Mouse (Mus musculus) urinary bladder, postnatal 10 days (tissue): Measurements from ENCODE around the gene Rmnd5b.
"Not testable (repeated sequence)": the region's sequence is repeated elsewhere in the genome, so short reads cannot be mapped to it uniquely, and the experiment has no call there.

Experiments used
- DNase-seq: peaks from one replicate; pipeline ENCODE4 v3.0.0; 2022; ENCODE audit warnings: low spot score

The Rmnd5b gene

GRCm38 (mm10) chr11:51620084-51620483 lies 15.6 kb downstream of the Rmnd5b start:
- no peak for DNase-seq

GRCm38 (mm10) chr11:51619409-51620060 lies 16.2 kb downstream of the Rmnd5b start, which contains the start of gene Nhp2:
TSS of gene Nhp2 (plus strand) at chr11:51619735.
- peak; percentile 74 for DNase-seq

- no peak for DNase-seq
These were observed 16.7 kb downstream of the Rmnd5b start for GRCm38 (mm10) chr11:51618894-51619408.

GRCm38 (mm10) chr11:51617693-51618092 lies 18.0 kb downstream of the Rmnd5b start:
- DNase-seq: no peak

GRCm38 (mm10) chr11:51616113-51616512 lies 19.6 kb downstream of the Rmnd5b start:
- not testable (repeated sequence) for DNase-seq

- no peak for DNase-seq
These were observed 20.1 kb downstream of the Rmnd5b start for GRCm38 (mm10) chr11:51615601-51616000.

GRCm38 (mm10) chr11:51615129-51615528 lies 20.6 kb downstream of the Rmnd5b start:
- no peak for DNase-seq

GRCm38 (mm10) chr11:51614256-51614655 lies 21.4 kb downstream of the Rmnd5b start:
- DNase-seq: no peak

- DNase-seq: not testable (repeated sequence)
These were observed 25.8 kb downstream of the Rmnd5b start for GRCm38 (mm10) chr11:51609940-51610339.

- no peak for DNase-seq
These were observed 26.3 kb downstream of the Rmnd5b start for GRCm38 (mm10) chr11:51609266-51609909.

- DNase-seq: no peak
These were observed 28.5 kb downstream of the Rmnd5b start for GRCm38 (mm10) chr11:51607096-51607738.

GRCm38 (mm10) chr11:51606447-51607095 lies 29.1 kb downstream of the Rmnd5b start, which contains the start of gene Hnrnpab:
TSS of gene Hnrnpab (minus strand) at chr11:51606847.
- DNase-seq: peak; percentile 93

- DNase-seq: peak; percentile 62
These were observed 29.9 kb downstream of the Rmnd5b start for GRCm38 (mm10) chr11:51605602-51606446.

- no peak for DNase-seq
These were observed 33.4 kb downstream of the Rmnd5b start for GRCm38 (mm10) chr11:51602253-51602652.

GRCm38 (mm10) chr11:51597553-51597952 lies 38.1 kb downstream of the Rmnd5b start:
- no peak for DNase-seq

GRCm38 (mm10) chr11:51595459-51596083 lies 40.1 kb downstream of the Rmnd5b start:
- no peak for DNase-seq

GRCm38 (mm10) chr11:51594715-51595350 lies 40.9 kb downstream of the Rmnd5b start:
- no peak for DNase-seq

GRCm38 (mm10) chr11:51593849-51594248 lies 41.8 kb downstream of the Rmnd5b start:
- DNase-seq: no peak

- no peak for DNase-seq
These were observed 42.3 kb downstream of the Rmnd5b start for GRCm38 (mm10) chr11:51593368-51593767.

GRCm38 (mm10) chr11:51591915-51592314 lies 43.8 kb downstream of the Rmnd5b start:
- no peak for DNase-seq
